Mouse (Mus musculus) erythroblast, embryonic 14.5 days (primary cell): ENCODE results near the gene Olfr572.

Experiments used
- GATA1 ChIP-seq: IDR thresholded peaks from 2 replicates; pipeline ENCODE4 v1.6.1; 2012; ENCODE audit warnings: low read length, inconsistent platforms, mixed read lengths
- TAL1 ChIP-seq: IDR thresholded peaks from 3 replicates; pipeline ENCODE4 v1.6.1; 2012; ENCODE audit warnings: low read length, inconsistent platforms, mixed read lengths

DNA sequence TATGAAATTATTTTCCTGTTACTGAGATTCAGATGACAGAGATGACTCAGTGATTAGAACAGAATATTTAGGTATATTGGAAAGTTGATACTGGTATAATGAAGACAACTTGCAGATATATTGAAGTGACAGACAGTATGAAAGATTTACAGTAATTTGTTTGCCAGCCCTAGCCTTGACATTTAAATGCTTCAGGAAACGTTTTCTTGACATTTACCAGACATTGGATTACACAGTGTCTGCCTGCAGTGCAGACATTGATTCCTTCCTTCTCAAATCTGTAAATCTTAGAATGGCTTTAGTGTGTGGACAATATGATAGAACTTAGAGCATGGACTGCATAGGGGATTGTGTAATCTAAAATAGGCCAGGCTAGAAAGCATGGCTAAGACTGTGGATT, 8.9 kb upstream of the Olfr572 start:
- TF ChIP-seq GATA1 (no peak), TAL1 (no peak)
